Mouse (Mus musculus) CD4-positive, CD25-positive, alpha-beta regulatory T cell (primary cell): ENCODE results near the gene Zc2hc1b. TPM values are rescaled to one million over a fixed set of nuclear protein-coding genes. Genes with fewer than 3 reads are reported as not detected.

Source experiments
- polyA plus RNA-seq: library from polyadenylated mRNA; unstranded; fragments of 100-300 nt; shearing (Covaris generic); gene quantifications from one replicate; pipeline ENCODE4 v1.2.1, GENCODE M21; 2017

The Zc2hc1b gene
- polyA plus RNA-seq: not detected

DNA sequence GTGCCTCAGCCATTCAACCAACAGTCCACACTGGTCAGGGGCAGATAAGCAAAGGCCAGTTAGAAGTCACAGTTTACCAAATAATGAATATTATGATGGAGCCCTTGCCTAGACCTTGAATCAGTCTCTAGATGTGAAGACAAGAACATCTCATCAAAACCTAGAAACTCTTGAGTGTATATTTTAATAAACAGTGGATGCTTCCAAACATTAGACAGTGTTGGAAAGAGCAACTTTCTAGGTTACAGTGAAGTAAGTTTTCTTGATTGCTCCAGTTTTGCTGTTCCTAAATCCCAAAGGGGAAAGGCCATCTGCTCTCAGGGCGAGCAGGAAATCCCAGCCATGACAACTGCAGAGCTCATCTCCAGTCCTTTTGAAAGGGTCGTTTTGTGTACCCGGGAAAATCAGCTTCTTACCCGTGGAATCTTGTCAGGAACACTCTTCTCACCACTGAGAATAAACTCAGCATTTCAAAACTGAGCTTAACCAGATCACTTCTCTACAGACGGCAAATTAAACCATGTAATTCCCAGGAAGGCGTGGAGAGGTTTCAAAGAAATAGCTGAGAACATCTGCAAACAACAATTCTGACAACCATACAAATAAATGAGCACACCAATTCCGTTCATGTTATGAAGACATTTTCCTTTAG is at the start of gene Zc2hc1b:
Gene Zc2hc1b (minus strand): TSS at position 51 of the 652 bp plus-strand sequence.

DNA sequence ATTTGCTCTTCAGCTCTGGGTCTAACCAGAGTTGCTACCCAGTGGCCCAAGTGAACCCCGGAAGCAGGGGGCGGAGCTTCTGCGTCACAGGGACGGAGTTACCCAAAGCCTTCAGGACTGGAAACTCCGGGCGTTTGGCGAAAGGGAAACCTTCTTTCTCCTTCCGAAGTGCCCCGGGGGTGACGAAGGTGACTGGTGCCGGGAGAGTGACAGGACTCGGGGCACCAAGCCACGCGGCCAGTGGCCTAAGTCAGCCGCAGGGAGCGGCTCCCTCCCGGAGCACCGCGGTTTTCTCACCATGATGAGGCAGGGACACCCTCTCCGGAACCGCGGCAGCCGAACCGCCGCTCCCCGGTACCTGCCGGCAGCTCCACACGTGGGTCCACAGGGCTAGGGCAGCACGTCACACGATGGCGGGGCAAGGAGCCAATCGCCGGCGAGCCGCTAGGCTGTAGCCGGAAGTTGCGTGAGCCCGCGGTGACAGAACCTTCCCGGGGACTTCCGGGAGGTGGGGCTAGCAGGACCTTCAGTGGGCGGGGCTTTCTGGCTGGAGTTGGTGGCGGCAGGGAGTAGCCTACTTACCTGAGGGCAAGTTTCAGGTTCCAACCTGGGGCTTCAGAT is 15.0 kb upstream of the Zc2hc1b start, which contains the start of gene Ltv1:
Gene Ltv1 (minus strand): TSS at position 438 of the 621 bp plus-strand sequence.

Other genes with a start within 250 kb of the Zc2hc1b start
- 28.3 TPM for gene Stx11, start 213.7 kb downstream of the Zc2hc1b start, polyA plus RNA-seq
- 30.2 TPM for gene Sf3b5, start 172.7 kb downstream of the Zc2hc1b start, polyA plus RNA-seq
- 9.9 TPM for gene Plagl1, start 117.5 kb downstream of the Zc2hc1b start, polyA plus RNA-seq
- 58.2 TPM for gene Ltv1, start 15.1 kb upstream of the Zc2hc1b start, polyA plus RNA-seq